Mouse (Mus musculus): Measurements from ENCODE around the gene Ifna4.
"Not testable (repeated sequence)": the region's sequence is repeated elsewhere in the genome, so short reads cannot be mapped to it uniquely, and the experiment has no call there.

The Ifna4 gene

DNA sequence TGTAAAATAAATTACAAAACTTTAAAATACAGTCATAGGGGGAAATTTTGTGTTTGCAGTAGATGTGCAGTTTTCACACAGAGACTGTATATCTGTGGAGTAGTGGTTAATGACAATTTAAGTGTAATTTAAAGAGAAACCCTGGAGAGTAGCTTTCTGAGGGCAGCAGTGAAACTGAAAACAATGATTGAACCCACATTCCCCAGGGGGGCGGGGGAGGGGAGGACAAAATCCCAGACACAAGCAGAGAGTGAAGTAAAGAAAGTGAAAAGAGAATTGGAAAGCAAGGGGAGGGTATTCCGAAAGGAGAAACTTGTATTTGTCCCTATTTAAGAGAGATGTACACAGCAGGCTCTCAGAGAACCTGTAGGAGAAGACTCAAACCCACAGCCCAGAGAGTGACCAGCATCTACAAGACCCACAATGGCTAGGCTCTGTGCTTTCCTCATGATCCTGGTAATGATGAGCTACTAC lies at the start of gene Ifna4:
Gene Ifna4 (plus strand): TSS at position 424 of the 474 bp plus-strand sequence.
- no peak for DNase-seq

DNA sequence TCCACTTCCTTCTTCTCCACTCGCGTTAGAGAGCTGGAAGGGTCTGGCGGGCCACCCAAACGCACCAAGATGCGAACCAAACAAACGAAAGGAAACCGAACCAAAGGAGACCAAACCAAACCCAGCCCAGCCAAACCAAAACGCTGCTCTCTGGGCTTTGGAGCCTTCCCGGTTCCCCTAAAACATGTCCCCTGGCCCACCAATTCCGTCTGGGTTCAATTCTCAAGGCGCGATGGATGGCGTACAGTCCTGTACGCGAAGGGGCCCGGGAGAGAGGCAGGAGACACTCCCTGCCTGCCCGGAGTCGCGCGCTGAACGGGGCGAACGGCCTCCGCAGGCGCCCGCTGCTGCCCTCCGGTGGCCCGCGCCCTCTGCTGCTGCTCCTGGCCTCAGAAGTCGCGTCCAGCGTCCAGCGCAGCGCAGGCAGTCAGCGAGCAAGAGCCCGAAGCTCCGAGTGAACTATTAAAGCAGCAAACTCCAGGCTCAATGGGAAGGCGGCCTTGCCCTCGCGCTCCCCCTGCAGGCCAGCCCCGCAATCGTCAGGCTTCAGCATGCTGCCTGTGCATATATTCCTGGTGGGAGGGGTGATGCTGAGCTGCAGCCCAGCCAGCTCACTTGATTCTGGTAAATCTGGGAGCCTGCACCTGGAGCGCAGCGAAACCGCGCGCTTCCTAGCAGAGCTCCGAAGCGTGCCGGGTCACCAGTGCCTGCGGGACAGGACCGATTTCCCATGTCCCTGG lies 47.6 kb upstream of the Ifna4 start, which contains the start of gene Gm13275:
Gene Gm13275 (plus strand): TSS at position 552 of the 740 bp plus-strand sequence.
- DNase-seq = peak; percentile 56 to 76

DNA sequence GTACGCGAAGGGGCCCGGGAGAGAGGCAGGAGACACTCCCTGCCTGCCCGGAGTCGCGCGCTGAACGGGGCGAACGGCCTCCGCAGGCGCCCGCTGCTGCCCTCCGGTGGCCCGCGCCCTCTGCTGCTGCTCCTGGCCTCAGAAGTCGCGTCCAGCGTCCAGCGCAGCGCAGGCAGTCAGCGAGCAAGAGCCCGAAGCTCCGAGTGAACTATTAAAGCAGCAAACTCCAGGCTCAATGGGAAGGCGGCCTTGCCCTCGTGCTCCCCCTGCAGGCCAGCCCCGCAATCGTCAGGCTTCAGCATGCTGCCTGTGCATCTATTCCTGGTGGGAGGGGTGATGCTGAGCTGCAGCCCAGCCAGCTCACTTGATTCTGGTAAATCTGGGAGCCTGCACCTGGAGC lies 44.6 kb upstream of the Ifna4 start, which contains the start of gene Gm13279:
Gene Gm13279 (plus strand): TSS at position 301 of the 400 bp plus-strand sequence.
- DNase-seq = not testable (repeated sequence)

DNA sequence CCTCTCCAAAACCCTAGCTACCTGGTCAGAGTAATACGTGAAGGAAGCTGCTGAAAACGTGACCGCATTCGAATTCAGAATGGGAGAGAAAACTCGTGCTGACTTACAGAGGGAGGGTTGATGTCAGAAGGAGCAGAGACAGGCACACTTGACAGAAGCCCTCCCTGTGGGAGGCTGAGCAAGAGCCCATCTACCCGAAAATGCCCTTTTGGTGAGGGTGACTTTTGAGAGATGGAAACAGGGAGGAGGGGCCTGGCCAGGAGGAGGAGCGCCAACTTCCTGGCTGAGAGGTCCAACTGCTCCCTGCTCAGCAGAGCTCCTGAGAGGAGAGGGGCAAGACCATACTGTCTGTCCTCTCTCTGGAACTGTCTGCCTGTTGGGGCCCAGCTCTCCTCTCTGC lies 42.3 kb upstream of the Ifna4 start, which contains the start of gene Gm13285:
Gene Gm13285 (plus strand): TSS at position 301 of the 400 bp plus-strand sequence.
- DNase-seq = not testable (repeated sequence)

DNA sequence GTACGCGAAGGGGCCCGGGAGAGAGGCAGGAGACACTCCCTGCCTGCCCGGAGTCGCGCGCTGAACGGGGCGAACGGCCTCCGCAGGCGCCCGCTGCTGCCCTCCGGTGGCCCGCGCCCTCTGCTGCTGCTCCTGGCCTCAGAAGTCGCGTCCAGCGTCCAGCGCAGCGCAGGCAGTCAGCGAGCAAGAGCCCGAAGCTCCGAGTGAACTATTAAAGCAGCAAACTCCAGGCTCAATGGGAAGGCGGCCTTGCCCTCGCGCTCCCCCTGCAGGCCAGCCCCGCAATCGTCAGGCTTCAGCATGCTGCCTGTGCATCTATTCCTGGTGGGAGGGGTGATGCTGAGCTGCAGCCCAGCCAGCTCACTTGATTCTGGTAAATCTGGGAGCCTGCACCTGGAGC lies 38.7 kb upstream of the Ifna4 start, which contains the start of gene Gm13287:
Gene Gm13287 (plus strand): TSS at position 301 of the 400 bp plus-strand sequence.
- not testable (repeated sequence) for DNase-seq

DNA sequence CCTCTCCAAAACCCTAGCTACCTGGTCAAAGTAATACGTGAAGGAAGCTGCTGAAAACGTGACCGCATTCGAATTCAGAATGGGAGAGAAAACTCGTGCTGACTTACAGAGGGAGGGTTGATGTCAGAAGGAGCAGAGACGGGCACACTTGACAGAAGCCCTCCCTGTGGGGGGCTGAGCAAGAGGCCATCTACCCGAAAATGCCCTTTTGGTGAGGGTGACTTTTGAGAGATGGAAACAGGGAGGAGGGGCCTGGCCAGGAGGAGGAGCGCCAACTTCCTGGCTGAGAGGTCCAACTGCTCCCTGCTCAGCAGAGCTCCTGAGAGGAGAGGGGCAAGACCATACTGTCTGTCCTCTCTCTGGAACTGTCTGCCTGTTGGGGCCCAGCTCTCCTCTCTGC lies 36.4 kb upstream of the Ifna4 start, which contains the start of gene Gm13288:
Gene Gm13288 (plus strand): TSS at position 301 of the 400 bp plus-strand sequence.
- not testable (repeated sequence) for DNase-seq

DNA sequence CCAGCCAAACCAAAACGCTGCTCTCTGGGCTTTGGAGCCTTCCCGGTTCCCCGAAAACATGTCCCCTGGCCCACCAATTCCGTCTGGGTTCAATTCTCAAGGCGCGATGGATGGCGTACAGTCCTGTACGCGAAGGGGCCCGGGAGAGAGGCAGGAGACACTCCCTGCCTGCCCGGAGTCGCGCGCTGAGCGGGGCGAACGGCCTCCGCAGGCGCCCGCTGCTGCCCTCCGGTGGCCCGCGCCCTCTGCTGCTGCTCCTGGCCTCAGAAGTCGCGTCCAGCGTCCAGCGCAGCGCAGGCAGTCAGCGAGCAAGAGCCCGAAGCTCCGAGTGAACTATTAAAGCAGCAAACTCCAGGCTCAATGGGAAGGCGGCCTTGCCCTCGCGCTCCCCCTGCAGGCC lies 35.9 kb upstream of the Ifna4 start:
- DNase-seq = peak; percentile 13 to 35

DNA sequence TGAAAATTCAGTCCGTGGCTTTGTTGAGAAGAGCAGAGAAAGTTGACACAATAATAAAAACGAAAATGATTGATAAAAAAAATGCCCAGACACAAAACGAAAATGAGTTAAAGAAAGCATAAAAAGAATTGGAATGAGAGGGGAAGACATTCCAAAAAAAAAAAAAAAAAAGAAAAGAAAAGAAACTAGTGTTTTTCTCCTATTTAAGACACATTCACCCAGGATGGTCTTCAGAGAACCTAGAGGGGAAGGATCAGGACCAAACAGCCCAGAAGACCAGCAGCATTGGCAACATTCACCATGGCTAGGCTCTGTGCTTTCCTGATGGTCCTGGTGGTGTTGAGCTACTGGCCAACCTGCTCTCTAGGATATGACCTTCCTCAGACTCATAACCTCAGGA lies 25.7 kb upstream of the Ifna4 start, which contains the start of gene Ifna7:
Gene Ifna7 (plus strand): TSS at position 301 of the 400 bp plus-strand sequence.
- DNase-seq = no peak

DNA sequence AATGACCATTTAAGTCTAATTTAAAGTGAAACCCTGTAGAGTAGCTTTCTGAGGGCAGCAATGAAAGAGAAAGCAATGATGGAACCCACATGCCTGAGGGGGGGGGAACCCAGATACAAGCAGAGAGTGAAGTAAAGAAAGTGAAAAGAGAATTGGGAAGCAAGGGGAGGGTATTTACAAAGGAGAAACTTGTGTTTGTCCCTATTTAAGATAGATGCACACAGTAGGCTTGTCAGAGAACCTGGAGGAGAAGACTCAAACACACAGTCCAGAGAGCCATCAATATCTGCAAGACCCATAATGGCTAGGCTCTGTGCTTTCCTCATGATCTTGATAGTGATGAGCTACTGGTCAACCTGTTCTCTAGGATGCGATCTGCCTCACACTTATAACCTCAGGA lies 22.0 kb upstream of the Ifna4 start, which contains the start of gene Ifna11:
Gene Ifna11 (plus strand): TSS at position 301 of the 400 bp plus-strand sequence.
- DNase-seq = no peak

DNA sequence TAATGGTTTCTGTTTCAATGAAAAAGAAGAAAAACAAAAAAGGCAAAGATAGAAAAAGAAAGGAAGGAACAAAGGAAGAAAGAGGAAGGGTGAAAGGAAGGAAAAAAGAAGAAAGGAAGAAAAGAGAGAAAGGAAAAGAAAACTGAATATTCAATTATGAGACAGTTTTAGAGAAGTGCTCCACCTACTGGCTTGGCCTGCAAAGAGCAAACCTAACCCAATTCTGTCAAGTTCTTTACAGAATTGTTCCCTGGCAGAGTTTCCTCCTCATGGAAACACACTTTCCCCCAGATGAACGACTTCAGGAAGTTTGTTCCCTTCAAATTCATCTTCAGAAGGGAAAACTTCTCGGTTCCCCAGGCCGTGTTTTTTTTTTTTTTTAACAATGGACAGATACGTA lies 18.7 kb upstream of the Ifna4 start:
- peak in 1 of 2 experiments; percentile 17 for DNase-seq

DNA sequence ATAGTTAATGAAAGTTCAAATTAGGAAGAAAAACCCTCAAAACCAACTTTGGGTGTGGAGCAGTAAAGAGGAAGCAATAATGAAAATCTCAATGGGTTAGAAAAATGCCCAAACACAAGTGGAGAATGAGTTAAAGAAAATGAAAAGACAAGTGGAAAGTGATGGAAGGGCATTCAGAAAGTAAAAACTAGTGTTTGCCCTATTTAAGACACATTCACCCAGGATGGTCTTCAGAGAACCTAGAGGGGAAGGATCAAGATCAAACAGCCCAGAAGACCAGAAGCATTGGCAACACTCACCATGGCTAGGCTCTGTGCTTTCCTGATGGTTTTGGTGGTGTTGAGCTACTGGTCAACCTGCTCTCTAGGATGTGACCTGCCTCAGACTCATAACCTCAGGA lies 14.5 kb upstream of the Ifna4 start, which contains the start of gene Ifna6:
Gene Ifna6 (plus strand): TSS at position 301 of the 400 bp plus-strand sequence.
- DNase-seq = not testable (repeated sequence)

DNA sequence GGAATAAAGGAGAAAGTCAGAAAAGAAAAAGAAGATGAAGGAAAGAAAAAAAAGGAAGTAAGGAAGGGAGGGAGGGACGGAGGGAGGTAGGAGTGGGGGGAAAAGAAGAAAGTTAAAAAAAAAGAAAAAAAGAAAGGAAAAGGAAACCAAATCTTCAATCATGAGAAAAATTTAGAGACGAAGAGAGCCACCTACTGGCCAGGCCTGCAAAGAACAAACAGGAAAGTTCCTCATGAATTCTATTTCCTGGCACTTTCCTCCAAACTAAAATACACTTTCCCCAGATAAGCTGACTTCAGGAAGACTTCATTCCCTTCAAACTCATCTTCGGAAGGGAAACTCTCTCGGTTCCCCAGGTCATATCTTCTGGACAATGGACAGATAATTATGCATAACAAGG lies 11.1 kb upstream of the Ifna4 start:
- DNase-seq = peak in 1 of 2 experiments; percentile 33

DNA sequence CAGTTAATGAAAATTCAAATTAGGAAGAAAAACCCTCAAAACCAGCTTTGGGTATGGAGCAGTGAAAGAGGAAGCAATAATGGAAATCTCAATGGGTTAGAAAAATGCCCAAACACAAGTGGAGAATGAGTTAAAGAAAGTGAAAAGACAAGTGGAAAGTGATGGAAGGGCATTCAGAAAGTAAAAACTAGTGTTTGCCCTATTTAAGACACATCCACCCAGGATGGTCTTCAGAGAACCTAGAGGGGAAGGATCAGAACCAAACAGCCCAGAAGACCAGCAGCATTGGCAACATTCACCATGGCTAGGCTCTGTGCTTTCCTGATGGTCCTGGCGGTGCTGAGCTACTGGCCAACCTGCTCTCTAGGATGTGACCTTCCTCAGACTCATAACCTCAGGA lies 6.4 kb upstream of the Ifna4 start, which contains the start of gene Ifna5:
Gene Ifna5 (plus strand): TSS at position 301 of the 400 bp plus-strand sequence.
- DNase-seq = not testable (repeated sequence)

DNA sequence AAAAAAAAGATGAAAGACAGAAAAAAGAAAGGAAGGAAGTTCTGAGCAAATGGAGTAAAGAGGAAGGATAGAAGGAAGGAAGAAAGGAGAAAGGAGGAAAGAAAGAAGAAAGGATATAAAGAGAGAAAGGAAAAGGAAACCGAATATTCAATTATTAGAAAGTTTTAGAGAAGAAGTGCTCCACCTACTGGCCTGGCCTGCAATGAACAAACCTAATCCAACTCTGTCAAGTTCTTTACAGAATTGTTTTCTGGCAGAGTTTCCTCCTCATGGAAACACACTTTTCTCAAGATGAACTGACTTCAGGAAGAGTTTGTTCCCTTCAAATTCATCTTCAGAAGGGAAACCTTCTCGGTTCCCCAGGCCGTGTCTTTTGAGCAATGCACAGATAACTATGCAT lies 2.8 kb upstream of the Ifna4 start:
- DNase-seq = peak in 1 of 2 experiments; percentile 5

DNA sequence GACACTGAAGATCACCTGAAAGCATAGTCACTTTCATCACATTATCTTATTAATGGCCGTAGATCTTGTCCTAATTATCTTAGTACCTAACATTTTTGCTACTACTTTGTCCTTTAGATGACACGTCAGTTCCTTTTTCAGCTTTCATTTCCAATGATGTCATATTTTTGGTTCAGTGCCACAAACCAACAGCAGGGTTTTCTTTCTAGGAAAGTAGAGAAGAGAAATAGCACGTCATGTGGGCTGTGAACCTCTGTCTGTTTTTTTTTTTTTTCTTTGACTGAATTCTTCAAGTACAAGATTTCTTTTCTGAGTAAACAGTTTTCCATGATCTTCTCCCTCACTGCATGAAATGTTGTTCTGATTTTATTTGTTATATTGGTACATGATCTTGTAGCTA lies 1.6 kb upstream of the Ifna4 start:
- DNase-seq = no peak

DNA sequence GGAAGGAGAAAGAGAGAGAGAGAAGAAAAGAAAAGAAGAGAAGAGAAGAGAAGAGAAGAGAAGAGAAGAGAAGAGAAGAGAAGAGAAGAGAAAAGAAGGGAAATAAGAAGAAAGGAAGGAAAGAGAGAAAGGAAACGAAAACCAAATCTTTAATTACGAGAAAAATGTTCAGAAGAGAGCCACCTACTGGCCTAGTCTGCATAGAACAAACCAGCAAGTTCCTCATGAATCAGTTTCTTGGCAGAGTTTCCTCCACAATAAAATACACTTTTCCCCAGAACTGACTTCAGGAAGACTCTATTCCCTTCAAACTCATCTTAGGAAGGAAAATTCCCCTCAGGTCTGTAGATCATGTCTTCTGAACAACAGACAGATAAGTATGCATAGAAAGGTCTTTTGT lies 3.7 kb downstream of the Ifna4 start:
- no peak for DNase-seq

DNA sequence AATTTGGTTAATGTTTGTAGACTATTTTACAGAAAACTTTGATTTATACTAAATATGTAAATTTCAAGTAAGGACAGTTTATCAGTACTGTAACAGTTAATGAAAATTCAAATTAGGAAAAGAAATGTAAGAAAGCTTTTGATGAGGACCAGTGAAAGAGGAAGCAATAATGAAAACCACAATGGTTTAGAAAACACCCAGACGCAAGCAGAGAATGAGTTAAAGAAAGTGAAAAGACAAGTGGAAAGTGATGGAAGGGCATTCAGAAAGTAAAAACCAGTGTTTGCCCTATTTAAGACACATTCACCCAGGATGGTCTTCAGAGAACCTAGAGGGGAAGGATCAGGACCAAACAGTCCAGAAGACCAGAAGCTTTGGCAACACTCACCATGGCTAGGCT lies 8.0 kb downstream of the Ifna4 start, which contains the start of gene Ifna1:
Gene Ifna1 (plus strand): TSS at position 390 of the 400 bp plus-strand sequence.
- no peak for DNase-seq

DNA sequence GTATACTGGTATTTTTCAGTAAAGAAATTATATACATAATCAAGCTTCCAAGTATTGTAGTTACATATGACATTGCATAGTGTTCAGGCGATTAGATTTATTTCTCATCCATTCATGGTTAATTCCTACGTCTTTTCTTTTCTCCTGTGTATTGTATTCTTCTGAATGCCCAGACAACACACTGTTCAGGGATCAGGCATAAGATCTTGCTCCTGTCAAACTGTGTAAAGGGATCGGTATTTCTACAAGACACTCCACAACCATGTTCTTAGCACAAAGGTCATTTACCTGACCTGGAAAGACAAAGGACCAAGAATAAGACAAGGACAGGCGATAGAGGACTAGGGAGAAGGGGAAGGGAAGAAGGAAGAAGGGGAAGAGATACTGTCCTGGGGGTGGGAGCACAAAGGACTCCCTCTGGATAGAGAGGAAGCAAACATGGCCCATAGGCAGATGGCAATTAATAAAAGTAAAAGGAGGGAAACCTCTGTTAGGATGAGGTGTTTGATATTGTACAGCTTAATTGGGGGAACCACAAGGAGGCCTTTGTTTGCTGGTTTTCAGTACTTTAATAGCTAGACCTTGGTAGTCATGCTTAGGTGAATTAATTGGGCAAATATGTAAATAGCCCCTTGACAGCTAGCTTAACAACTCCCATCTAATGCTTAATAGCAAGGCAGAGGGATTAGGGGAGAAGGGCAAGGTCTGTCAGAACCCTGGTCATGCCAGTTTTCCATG lies 9.5 kb downstream of the Ifna4 start:
- DNase-seq = no peak

DNA sequence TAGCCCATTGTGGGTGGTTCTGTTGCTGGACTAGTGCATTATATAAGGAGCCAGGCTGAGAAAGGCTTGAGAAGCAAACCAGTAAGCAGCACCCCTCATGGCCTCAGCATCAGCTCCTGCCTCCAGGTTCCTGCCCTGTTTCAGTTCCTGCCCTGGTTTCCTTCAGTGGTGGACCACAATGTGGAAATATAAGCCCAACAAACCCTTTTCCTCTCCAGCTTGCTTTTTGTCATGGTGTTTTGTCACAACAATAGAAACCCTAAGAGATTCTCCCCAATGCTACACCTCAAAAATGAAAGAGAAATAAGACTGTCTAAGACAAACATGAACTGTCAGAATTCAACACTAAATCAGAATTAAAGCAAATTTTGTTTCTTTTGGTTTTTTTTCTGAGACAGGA lies 17.6 kb downstream of the Ifna4 start:
- no peak for DNase-seq

DNA sequence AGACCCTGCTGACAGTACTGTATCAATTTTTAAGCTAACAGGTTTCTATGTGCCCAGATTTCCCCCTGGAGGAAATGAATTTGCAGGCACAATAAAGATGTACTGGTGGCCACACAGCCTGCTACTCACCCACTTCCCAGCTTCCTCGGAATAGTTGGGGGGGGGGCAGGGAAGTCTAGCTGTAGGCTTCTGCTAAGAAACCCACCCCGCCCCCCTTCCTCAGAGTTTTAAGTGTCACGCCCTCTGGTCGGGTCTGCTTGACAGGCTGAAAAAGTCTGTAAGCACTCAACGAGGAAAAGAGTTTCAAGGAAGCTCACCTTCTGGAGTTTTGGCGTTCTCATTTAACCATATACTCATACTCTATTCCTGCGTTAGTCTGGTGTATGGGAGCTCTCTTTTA lies 21.6 kb downstream of the Ifna4 start:
- DNase-seq = no peak

DNA sequence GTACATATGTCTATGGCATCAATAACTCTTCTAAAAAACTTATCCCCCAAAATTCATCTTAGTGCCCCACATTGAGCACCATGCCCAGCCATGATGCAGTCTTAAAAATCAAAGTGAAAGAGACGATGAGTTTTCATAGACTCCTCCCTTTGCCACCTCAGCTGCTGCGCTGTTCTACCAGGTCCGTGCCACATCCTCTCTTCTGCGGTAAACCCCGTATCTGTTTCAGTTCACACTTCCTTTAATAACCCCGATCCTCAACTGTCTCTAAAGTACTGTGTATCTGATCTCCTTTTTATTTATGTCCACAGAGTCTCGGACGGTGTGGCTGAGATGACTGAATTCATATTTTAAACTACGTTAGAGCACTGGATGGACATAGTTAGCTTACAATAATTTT lies 22.9 kb downstream of the Ifna4 start:
- no peak for DNase-seq

DNA sequence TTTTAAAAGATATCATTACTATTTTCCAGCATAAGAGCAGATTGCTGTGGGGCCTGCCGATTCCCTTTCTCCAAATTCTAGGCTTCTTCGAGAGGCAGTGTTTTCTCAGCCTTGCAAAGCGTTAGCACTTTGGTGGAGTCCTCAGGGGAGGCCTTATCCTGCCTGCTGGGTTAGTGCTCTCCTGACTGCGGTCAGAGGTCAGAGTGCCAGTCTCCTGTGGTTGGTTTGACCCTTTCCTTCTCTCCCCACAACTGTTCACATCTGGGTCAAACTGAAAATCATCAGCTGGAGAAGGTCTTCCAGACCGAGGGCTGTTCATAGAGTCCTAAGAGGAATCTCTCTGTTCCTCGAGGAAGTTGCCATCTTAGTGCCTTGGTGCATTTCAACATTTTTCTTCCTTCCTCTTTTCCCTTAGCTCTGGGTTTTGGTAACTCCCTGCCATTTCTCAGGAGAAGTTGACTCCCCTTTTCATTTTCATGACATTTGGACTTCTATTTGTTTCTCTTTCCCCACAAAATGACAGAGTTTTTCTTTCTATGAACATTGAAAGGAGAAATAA lies 23.4 kb downstream of the Ifna4 start:
- DNase-seq = no peak
